Mouse (Mus musculus) bone marrow macrophage, adult 2 months (primary cell): ENCODE data around the gene Fam166a.

Experiments used
- CTCF ChIP-seq: IDR thresholded peaks from 2 replicates; pipeline ENCODE4 v1.5.1; 2012; ENCODE audit warnings: low read depth, mild to moderate bottlenecking, low read length, moderate library complexity
- POLR2A ChIP-seq: IDR thresholded peaks from 2 replicates; pipeline ENCODE4 v1.6.1; 2012; ENCODE audit warnings: mild to moderate bottlenecking, low read depth, low read length, borderline replicate concordance

DNA sequence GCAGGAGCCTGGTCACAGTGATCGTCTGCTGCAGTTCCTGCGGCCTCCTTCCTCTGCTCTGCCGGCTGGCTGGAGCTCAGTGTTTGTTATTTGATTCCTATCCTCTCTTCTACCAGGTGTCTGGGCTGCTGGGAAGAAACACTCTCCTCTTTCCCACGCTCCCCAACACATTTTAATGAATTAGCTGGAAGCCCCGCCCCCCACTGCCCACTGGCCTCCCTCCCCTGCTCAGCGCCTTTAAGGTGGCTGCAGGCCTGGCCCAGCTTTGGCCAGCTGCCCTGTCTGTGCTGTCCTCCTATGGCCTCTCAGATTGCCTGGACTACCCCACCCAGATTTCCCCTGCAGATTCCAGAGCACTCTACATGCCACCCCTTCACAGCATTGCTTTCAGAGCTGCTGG, 40.9 kb upstream of the Fam166a start:
- TF ChIP-seq POLR2A (no peak), CTCF (no peak)
